Mouse (Mus musculus): ENCODE data around the gene Tpra1.

DNA sequence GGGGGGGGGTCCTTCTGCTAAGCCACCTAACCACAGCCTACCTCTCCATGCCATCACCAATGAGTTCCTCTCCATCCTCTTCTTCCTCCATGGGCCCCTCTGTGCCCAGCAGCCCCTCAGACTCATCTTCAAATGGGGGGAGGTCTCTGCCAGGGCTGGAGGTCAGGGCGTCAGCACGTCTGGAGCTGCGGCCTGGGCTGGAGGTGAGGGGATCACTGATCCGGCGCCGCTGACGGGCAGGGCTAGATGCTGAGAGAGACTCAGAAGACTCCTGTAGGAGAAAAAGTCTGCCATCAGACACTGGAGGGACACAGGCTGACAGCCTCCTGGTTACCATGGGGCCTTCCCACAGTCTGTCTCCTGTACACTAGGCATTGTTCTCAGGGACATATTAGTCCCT, 4.8 kb upstream of the Tpra1 start:
- TF ChIP-seq CTCF (IDR thresholded peaks at IDR 0.05; ENCODE audit: control insufficient read depth, insufficient read depth, insufficient read length) (no peak), MYOG (IDR thresholded peaks at IDR 0.05; ENCODE audit: control insufficient read depth, extremely low read depth, insufficient read length) (no peak), USF1 (IDR thresholded peaks at IDR 0.05; ENCODE audit: low read depth) (no peak), FOSL1 (IDR thresholded peaks at IDR 0.05; ENCODE audit: insufficient read depth, low read length, poor library complexity, severe bottlenecking) (no peak), MYOD1 (IDR thresholded peaks at IDR 0.05; ENCODE audit: control insufficient read depth, insufficient read length, low read depth) (no peak), MAX (IDR thresholded peaks at IDR 0.05) (no peak), CEBPB (IDR thresholded peaks at IDR 0.05; ENCODE audit: low read depth) (no peak)
